Mouse (Mus musculus): ENCODE data around the gene Stap2. TPM values are rescaled to one million over a fixed set of nuclear protein-coding genes. Genes with fewer than 3 reads are reported as not detected.

Stap2 gene
- polyA plus RNA-seq, 1 experiment: 18.4 TPM

GRCm38 (mm10) chr17:55964496-55964895 lies 40.9 kb downstream of the Stap2 start:
- Histone ChIP-seq H3K27ac (ENCODE audit: control insufficient read depth, insufficient read depth, low read depth, low read length) (no peak overlapping the region), H3K27me3 (ENCODE audit: control insufficient read depth, insufficient read depth, low read length) (no peaks in the 10 kb centered on the region), H3K4me1 (ENCODE audit: control insufficient read depth, insufficient read depth, low read length) (peaks cover 3% of the 10 kb centered on the region), H3K36me3 (ENCODE audit: control insufficient read depth, insufficient read depth, low read length) (no peaks in the 10 kb centered on the region), H3K4me3 (ENCODE audit: control insufficient read depth, low read depth, low read length) (no peak overlapping the region)
- TF ChIP-seq POLR2A (IDR thresholded peaks at IDR 0.05; ENCODE audit: control insufficient read depth, low read depth, low read length) (no peak), CTCF (IDR thresholded peaks at IDR 0.05; ENCODE audit: control insufficient read depth, insufficient read depth, insufficient replicate concordance, low read depth, low read length) (no peak)

GRCm38 (mm10) chr17:55963171-55963570 lies 42.2 kb downstream of the Stap2 start:
- Histone ChIP-seq H3K36me3 (ENCODE audit: control insufficient read depth, insufficient read depth, low read length) (no peaks in the 10 kb centered on the region), H3K27ac (ENCODE audit: control insufficient read depth, insufficient read depth, low read depth, low read length) (no peak overlapping the region), H3K4me1 (ENCODE audit: control insufficient read depth, insufficient read depth, low read length) (peaks cover 7% of the 10 kb centered on the region), H3K4me3 (ENCODE audit: control insufficient read depth, low read depth, low read length) (no peak overlapping the region), H3K27me3 (ENCODE audit: control insufficient read depth, insufficient read depth, low read length) (no peaks in the 10 kb centered on the region)
- no peak for TF ChIP-seq POLR2A (IDR thresholded peaks at IDR 0.05; ENCODE audit: control insufficient read depth, low read depth, low read length)
- no peak for TF ChIP-seq CTCF (IDR thresholded peaks at IDR 0.05; ENCODE audit: control insufficient read depth, insufficient read depth, insufficient replicate concordance, low read depth, low read length)

- Histone ChIP-seq H3K27me3 (ENCODE audit: control insufficient read depth, insufficient read depth, low read length) (no peaks in the 10 kb centered on the region), H3K27ac (ENCODE audit: control insufficient read depth, insufficient read depth, low read depth, low read length) (no peak overlapping the region), H3K4me1 (ENCODE audit: control insufficient read depth, insufficient read depth, low read length) (peaks cover 9% of the 10 kb centered on the region), H3K36me3 (ENCODE audit: control insufficient read depth, insufficient read depth, low read length) (no peaks in the 10 kb centered on the region), H3K4me3 (ENCODE audit: control insufficient read depth, low read depth, low read length) (no peak overlapping the region)
- no peak for TF ChIP-seq CTCF (IDR thresholded peaks at IDR 0.05; ENCODE audit: control insufficient read depth, insufficient read depth, insufficient replicate concordance, low read depth, low read length)
- TF ChIP-seq POLR2A (IDR thresholded peaks at IDR 0.05; ENCODE audit: control insufficient read depth, low read depth, low read length): no peak
These were observed 43.8 kb downstream of the Stap2 start for GRCm38 (mm10) chr17:55961631-55962030.

GRCm38 (mm10) chr17:55960791-55961190 lies 44.6 kb downstream of the Stap2 start:
- H3K36me3 ChIP-seq (ENCODE audit: control insufficient read depth, insufficient read depth, low read length): no peaks in the 10 kb centered on the region
- H3K4me1 ChIP-seq (ENCODE audit: control insufficient read depth, insufficient read depth, low read length): peaks cover 16% of the 10 kb centered on the region
- TF ChIP-seq POLR2A (IDR thresholded peaks at IDR 0.05; ENCODE audit: control insufficient read depth, low read depth, low read length): no peak
- no peak for TF ChIP-seq CTCF (IDR thresholded peaks at IDR 0.05; ENCODE audit: control insufficient read depth, insufficient read depth, insufficient replicate concordance, low read depth, low read length)
- no peak overlapping the region for H3K27ac ChIP-seq (ENCODE audit: control insufficient read depth, insufficient read depth, low read depth, low read length)
- H3K27me3 ChIP-seq (ENCODE audit: control insufficient read depth, insufficient read depth, low read length): no peaks in the 10 kb centered on the region
- H3K4me3 ChIP-seq (ENCODE audit: control insufficient read depth, low read depth, low read length): no peak overlapping the region

- no peak overlapping the region for H3K4me3 ChIP-seq (ENCODE audit: control insufficient read depth, low read depth, low read length)
- no peak for TF ChIP-seq POLR2A (IDR thresholded peaks at IDR 0.05; ENCODE audit: control insufficient read depth, low read depth, low read length)
- TF ChIP-seq CTCF (IDR thresholded peaks at IDR 0.05; ENCODE audit: control insufficient read depth, insufficient read depth, insufficient replicate concordance, low read depth, low read length): no peak
- H3K27ac ChIP-seq (ENCODE audit: control insufficient read depth, insufficient read depth, low read depth, low read length): no peak overlapping the region
- no peaks in the 10 kb centered on the region for H3K27me3 ChIP-seq (ENCODE audit: control insufficient read depth, insufficient read depth, low read length)
- peaks cover 16% of the 10 kb centered on the region for H3K4me1 ChIP-seq (ENCODE audit: control insufficient read depth, insufficient read depth, low read length)
- no peaks in the 10 kb centered on the region for H3K36me3 ChIP-seq (ENCODE audit: control insufficient read depth, insufficient read depth, low read length)
These were observed 45.2 kb downstream of the Stap2 start for GRCm38 (mm10) chr17:55959946-55960740.

- H3K4me1 ChIP-seq (ENCODE audit: control insufficient read depth, insufficient read depth, low read length): peaks cover 18% of the 10 kb centered on the region
- TF ChIP-seq POLR2A (IDR thresholded peaks at IDR 0.05; ENCODE audit: control insufficient read depth, low read depth, low read length) (peak; percentile 70; the same call in 1 of the 2 replicates), CTCF (IDR thresholded peaks at IDR 0.05; ENCODE audit: control insufficient read depth, insufficient read depth, insufficient replicate concordance, low read depth, low read length) (0 out of 2 replicates have a peak, but pooled peaks have one; percentile 11)
- no peaks in the 10 kb centered on the region for H3K27me3 ChIP-seq (ENCODE audit: control insufficient read depth, insufficient read depth, low read length)
- H3K27ac ChIP-seq (ENCODE audit: control insufficient read depth, insufficient read depth, low read depth, low read length): peak within 1 kb of the TSS; percentile 98
- H3K36me3 ChIP-seq (ENCODE audit: control insufficient read depth, insufficient read depth, low read length): no peaks in the 10 kb centered on the region
- peak within 1 kb of the TSS; percentile 99 for H3K4me3 ChIP-seq (ENCODE audit: control insufficient read depth, low read depth, low read length)
These were observed 46.3 kb downstream of the Stap2 start, which contains the start of gene Yju2 for GRCm38 (mm10) chr17:55958918-55959728. Gene Yju2, plus strand, starts transcription at chr17:55959099.

GRCm38 (mm10) chr17:55958584-55958886 lies 46.8 kb downstream of the Stap2 start:
- Histone ChIP-seq H3K4me1 (ENCODE audit: control insufficient read depth, insufficient read depth, low read length) (peaks cover 18% of the 10 kb centered on the region), H3K4me3 (ENCODE audit: control insufficient read depth, low read depth, low read length) (peak overlapping the region; percentile 99; the same call in 1 of the 2 replicates), H3K27ac (ENCODE audit: control insufficient read depth, insufficient read depth, low read depth, low read length) (peak overlapping the region; percentile 45), H3K27me3 (ENCODE audit: control insufficient read depth, insufficient read depth, low read length) (no peaks in the 10 kb centered on the region), H3K36me3 (ENCODE audit: control insufficient read depth, insufficient read depth, low read length) (no peaks in the 10 kb centered on the region)
- TF ChIP-seq CTCF (IDR thresholded peaks at IDR 0.05; ENCODE audit: control insufficient read depth, insufficient read depth, insufficient replicate concordance, low read depth, low read length) (no peak), POLR2A (IDR thresholded peaks at IDR 0.05; ENCODE audit: control insufficient read depth, low read depth, low read length) (no peak)

All from testis, adult 2 months (tissue).